Mouse (Mus musculus) large intestine, adult 2 months (tissue): ENCODE results near the gene Rxfp2. TPM values are rescaled to one million over a fixed set of nuclear protein-coding genes. Genes with fewer than 3 reads are reported as not detected.
A peak's percentile ranks its signal among the peaks of the same experiment; 100 is the strongest.

Experiments used
- DNase-seq: peaks from one replicate; pipeline ENCODE4 v3.0.0-alpha.2; 2012; ENCODE audit warnings: low read depth, low spot score
- WGBS: fragments of 180-500 bp; shearing (Covaris S2); methylation state at CpG from one replicate; pipeline ENCODE4 v1.1.7; 2018; 5-methylcytosine and 5-hydroxymethylcytosine counted together
- polyA plus RNA-seq: library from polyadenylated mRNA; depleted of rRNA; stranded (reverse); fragments of >200 nt; gene quantifications from 2 replicates; pipeline ENCODE4 v1.2.3, GENCODE M21; 2012

Gene Rxfp2
- polyA plus RNA-seq, 1 experiment, result not detected

DNA sequence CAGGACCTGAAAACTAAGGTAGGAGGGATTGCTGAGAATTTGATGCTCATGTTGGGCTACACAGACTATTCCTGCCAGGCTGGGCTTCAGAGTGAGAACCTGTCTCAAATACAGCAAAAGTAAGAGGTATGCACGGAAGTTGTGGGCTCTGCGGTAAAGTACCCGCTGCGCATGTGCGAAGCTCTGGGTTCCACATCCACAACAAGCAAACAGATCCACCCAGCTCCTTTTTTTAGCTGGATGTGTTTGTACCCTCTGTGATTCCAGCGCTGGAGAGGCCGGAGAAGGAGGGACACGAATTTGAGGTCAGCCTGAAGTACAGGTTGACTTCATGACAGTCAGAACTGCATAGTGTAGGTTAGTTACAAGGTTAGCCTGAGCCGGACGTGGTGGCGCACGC is 80.3 kb downstream of the Rxfp2 start:
- no peak for DNase-seq
- WGBS, result 94% methylated on average over 12 of the region's 12 CpGs

GRCm38 (mm10) chr5:150101789-150102188 is 83.3 kb downstream of the Rxfp2 start:
- 74% methylated on average over 11 of the region's 11 CpGs for WGBS
- DNase-seq, result no peak

DNA sequence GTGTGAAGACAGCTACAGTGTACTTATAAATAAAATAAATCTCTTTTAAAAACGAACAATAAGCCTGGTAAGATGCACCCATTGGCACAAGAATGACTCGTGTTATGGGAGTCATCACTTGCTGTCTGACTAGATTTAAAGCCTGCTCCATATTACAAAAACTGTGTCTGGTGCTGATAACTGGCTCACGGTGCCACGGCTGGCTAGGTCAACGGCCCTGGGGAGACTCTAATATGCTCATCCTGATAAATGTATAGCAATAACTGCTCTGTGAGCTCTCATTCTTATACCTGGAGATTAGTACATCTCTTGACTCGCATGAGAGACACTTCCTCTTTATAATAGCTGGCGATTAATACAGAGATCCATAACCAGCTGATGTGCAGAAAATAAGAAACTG is 87.9 kb downstream of the Rxfp2 start:
- DNase-seq, result no peak
- WGBS, result 88% methylated on average over 7 of the region's 7 CpGs

DNA sequence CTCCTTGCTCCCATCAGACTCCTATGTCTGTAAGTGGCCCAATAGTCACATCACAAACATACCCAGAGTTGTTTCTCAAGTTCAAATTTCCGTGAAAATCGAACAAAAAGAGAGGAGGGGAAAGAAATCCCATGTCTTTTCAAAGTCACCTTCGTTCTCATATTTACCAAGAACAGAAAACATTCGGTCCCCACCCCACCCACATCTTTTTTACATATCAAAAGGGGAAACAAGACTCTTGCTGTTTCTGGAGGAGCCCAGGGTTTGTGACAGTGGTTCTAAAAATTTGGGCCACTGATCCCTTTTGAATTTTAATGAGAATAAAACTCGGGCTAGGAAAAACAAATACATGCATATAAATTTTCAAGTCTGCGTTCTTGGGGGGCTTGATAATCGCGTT is 92.8 kb downstream of the Rxfp2 start:
- DNase-seq, result no peak
- 56% methylated on average over 8 of the region's 8 CpGs for WGBS

DNA sequence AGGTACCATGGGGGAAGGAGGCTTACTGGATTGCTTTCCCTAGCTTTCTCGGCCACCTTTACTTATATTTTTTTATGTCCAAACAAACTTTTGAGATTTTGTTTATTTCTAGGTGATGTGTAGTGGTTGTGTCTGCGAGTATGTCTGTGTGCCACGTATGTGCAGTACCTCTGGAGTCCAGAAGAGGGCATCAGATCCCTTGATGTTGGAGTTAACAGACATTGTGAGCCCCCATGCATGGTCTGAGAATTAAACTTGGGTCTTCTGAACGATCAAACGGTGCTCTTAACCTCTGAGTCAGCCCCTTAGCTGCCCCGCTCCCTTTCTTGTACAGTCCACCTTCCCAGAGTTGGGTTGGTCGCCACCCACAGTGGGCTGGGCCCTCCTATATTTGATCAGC is 95.5 kb downstream of the Rxfp2 start:
- 81% methylated on average over 7 of the region's 7 CpGs for WGBS
- DNase-seq, result no peak

DNA sequence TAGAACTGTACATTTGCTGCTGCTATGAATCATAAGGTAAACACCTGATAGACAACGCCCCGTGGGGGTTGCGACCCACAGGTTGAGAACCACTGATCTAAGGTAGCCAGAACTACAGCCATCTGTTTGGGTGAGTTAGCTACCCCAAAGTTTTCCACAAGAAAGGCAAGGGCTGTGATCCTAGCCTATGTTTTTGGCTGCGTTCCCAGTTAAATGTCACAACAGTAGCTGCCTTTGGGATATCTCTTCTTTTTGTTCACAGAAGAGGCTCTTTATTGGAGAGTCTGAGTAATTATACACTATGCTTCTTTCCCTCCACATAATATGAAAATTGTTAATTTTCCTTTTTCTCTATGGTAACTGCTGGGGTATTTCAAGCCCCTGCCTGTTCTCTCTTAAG is 96.3 kb downstream of the Rxfp2 start:
- WGBS, result 50% methylated on average over 4 of the region's 4 CpGs
- no peak for DNase-seq

- WGBS, result 27% methylated on average over 16 of the region's 16 CpGs
- DNase-seq, result no peak
These were observed 97.0 kb downstream of the Rxfp2 start for GRCm38 (mm10) chr5:150115271-150116092.

GRCm38 (mm10) chr5:150116216-150116905 is 97.9 kb downstream of the Rxfp2 start:
- 53% methylated on average over 9 of the region's 9 CpGs for WGBS
- DNase-seq, result no peak

- WGBS, result 91% methylated on average over 6 of the region's 6 CpGs
- DNase-seq, result no peak
These were observed 98.4 kb downstream of the Rxfp2 start for GRCm38 (mm10) chr5:150116906-150117216.

DNA sequence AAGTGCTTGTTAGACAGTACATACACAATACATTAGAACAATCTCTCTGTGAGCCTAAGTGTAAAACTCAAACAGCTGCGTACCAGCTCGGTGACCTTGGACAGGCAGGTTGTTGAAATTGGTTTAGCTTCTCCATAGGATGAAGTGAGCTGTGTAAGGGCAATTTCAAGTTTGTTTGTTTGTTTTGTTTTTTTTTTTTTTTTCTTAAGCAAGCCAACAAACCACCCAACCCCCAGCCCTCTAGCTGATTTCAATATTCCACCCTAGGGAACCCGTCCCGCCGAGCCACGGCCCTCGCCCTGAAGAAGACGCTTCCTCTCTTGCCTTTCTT is 99.6 kb downstream of the Rxfp2 start:
- WGBS, result 13% methylated on average over 8 of the region's 8 CpGs
- DNase-seq, result no peak

DNA sequence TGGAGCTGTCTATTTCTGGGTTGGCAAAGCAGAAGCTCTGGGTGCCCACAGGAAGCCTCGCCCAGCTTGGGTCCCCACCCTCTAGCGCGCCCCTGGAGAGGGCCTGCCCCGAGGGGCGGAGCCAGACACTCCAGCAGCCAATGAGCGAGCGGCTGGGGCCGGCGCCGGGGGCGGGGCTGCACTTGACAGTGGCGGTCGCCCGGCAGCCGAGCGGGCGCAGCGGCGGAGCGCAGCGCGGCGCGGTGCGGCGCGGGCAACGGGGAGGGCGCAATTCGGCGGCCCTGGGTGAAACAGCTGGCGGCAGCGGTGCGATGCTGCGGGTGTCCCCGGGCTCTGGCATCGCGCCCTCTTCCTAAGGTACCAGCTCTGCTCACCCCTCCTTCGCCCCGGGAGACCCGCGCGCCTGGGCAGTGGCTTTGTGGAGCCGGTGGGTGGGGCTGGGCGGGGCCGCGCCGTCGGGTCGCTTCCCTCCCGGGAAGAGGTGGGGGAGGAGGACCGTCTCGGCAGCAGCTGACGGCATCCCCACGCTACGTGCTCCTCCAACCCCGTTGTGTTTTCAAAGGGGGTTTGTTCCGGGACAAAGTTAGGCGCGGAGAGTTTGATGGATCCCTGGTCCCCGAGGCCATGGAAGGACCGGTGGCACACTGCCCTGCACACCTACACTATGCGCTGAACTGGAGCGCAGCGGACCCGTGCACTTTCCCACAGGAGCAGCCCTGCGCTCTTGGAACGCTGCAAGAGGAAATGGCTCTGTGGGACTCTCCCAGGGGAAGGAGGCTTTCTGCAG is 100.2 kb downstream of the Rxfp2 start, which contains the start of gene Fry:
Gene Fry (plus strand): TSS at position 191 of the 787 bp plus-strand sequence.
- peak; percentile 51 for DNase-seq
- WGBS, result under 1% methylated on average over 68 of the region's 68 CpGs

DNA sequence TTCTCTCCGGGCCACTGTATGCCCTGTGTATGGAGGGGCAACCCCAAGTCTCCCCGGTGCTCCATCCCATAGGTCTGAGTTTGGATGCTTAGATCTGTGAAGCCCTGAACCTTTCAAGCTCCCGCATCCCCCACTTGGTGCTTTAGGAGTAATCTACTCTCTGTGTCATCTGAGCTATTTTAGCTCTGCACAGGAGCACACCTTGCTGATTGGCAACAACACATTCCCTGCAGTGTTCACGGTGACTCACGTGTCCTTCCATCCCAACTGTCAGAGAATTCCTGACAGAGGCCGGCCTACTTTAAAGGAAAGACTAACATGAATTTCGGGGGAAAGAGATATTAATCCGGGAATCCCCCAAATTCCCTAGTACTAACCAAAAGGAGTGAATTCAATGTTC is 102.2 kb downstream of the Rxfp2 start:
- 90% methylated on average over 8 of the region's 8 CpGs for WGBS
- DNase-seq, result no peak

DNA sequence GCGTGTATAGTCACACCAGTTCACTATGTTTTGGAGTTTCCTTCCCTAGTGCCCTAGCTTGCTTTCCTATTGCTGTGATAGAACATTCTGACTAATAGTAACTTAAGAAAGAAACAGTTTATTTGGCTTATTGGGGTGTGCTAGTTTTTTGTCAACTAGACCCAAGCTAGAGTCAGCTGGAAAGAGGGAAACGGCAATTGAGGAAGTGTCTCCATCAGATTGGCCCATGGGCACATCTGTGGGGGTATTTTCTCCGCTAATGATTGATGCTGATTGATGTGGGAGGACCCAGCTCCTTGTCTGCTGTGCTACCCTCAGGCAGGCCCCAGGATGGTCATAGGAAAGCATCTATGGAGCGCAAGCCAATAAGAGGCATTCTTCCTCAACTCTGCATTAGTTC is 103.6 kb downstream of the Rxfp2 start:
- WGBS, result 84% methylated on average over 4 of the region's 4 CpGs
- DNase-seq, result no peak

DNA sequence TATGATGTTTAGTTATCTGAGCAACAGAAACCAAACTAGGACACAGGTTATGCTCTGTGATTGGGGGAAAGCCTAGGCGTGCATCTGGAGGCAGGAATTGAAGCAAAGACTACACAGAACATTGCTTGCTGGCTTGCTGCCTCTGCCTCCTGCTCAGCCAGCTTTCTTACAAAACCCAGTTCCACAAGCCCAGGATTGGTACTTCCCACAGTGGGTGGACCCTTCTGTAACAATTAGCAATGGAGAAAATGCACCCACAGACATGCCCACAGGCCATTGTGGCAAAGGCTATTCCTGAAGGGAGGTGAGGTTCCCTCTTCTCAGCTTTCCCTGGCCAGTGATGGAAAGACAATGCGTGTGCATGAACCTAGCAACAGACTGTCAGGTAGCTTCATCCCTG is 104.1 kb downstream of the Rxfp2 start:
- DNase-seq, result no peak
- WGBS, result 65% methylated on average over 2 of the region's 2 CpGs

DNA sequence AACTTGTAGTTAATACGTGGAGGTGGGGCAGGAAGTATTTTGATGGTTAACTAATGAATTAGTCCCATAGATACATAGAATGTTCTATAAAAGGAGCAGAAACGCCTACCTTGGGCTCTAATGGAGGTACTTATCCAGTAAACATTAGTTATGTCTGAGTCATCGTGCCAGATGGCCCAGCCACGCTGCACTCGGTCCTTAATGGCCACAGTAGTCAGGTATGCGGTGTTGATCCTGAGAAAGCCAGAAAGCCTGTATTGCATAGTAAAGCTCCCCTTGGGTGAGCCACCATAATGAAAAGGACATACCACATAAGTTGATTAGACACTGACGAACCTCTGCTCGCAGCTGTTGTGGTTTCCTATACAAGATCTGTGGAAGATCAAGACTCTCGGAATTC is 107.4 kb downstream of the Rxfp2 start:
- 64% methylated on average over 9 of the region's 9 CpGs for WGBS
- no peak for DNase-seq

DNA sequence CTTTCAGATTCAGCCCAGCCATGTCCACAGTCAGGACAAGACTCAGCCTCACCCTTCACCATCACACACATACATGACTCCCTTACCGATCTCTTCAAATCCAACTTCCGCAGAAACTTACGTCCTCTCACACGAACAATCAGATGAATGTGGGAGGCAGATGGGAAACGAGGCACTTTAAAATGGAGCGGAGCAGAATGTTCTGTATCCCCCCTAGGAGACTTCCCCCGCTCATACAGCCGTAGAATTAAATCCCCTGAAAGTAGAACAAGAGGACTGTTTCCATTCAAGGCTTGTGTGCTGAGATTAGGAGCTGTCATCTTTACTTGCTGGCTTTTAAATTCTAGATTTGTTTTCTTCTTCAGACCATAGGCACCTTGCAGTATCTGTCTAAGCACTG is 110.0 kb downstream of the Rxfp2 start:
- DNase-seq, result no peak
- WGBS, result 91% methylated on average over 8 of the region's 8 CpGs

DNA sequence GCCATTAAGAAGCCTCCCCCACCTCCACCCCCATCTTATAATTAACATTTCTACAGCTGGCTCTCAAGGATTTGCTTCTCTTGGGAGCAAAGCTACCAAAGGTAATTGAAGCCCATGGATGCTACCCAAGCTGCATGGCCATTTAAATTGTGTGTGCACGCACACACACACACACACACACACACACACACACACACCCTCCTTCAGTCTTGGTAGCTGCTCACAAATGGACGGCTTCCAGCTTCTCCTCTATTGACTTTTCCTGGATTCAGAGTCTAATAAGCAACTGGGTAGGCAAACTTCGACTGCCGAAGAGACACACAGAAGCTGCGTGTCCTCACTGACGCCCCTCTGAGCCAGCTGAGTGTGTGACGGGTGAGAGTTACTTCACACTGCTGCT is 111.7 kb downstream of the Rxfp2 start:
- WGBS, result 48% methylated on average over 7 of the region's 7 CpGs
- DNase-seq, result no peak

DNA sequence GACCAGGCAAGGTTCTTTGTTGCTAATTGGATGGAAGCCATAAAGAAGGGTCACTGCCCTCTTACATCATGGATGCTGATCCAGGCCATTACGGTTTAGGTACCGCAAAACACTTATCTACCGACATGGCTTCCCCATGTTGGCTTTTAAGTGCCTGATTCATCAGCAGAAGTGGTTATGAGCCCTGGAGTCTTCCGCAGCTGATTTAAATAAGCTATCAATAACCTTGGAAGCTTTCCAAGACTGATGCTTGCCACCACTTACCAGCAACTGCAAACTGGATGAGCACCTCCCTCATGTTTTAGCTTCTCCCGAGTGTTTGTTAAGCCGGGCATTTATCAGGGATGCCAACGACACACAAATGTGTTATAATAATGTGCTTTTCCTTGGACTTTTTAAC is 112.7 kb downstream of the Rxfp2 start:
- no peak for DNase-seq
- WGBS, result 81% methylated on average over 7 of the region's 7 CpGs
